Mouse (Mus musculus) c-Kit-negative CD71-positive TER-119-positive erythroid progenitor cells, embryonic 14.5 days (primary cell): ENCODE results near the gene Sel1l3.

ENCODE experiments used
- DNase-seq: peaks from one replicate; pipeline ENCODE4 v3.0.0-alpha.2; 2013; ENCODE audit warnings: low read depth, low spot score

Sel1l3 gene

GRCm38 (mm10) chr5:53212782-53213710 lies 681 bp downstream of the Sel1l3 start:
- no peak for DNase-seq

- no peak for DNase-seq
Measured at GRCm38 (mm10) chr5:53212087-53212781, 1.5 kb downstream of the Sel1l3 start.

GRCm38 (mm10) chr5:53211241-53211640 lies 2.5 kb downstream of the Sel1l3 start:
- no peak for DNase-seq

DNA sequence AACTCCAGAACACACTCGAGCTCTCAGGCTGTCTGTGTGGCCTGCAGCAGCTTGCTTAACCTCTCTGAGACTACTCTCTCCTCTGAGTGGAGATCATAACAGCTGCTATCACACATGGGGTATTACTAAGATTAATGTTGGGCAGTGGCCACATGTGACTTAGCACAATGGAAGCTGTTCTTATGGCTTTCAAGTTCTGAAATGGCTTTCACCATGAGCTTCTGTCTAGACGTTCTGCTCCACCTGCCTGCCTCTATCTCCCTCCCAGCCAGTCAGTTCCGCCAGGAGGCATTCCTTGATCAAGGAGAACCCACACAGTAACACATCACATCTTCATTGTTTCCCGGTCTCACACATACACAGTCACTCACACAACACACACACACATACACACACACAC lies 3.2 kb downstream of the Sel1l3 start:
- no peak for DNase-seq

DNA sequence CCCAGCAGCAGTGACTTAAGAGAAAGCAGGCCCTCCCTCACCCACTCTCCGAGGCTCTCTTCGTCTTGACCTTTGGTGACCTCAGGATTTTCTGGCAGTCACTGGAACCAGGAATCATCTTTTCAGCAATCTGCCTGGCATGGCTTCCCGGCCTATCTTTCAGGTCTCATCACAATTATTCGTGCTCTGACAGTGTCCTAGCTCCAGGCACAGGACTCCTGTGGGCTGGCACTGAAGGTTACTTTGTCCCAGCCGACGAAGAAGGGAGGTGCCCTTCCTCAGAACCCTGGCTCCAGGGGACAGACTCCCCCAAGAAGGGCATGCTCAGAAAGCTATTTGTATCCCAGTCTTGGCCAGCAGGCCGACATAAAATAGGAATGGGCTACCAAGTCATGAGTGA lies 4.0 kb downstream of the Sel1l3 start:
- DNase-seq: no peak

GRCm38 (mm10) chr5:53208731-53209130 lies 5.0 kb downstream of the Sel1l3 start:
- no peak for DNase-seq

- no peak for DNase-seq
Measured at GRCm38 (mm10) chr5:53206575-53206974, 7.2 kb downstream of the Sel1l3 start.

DNA sequence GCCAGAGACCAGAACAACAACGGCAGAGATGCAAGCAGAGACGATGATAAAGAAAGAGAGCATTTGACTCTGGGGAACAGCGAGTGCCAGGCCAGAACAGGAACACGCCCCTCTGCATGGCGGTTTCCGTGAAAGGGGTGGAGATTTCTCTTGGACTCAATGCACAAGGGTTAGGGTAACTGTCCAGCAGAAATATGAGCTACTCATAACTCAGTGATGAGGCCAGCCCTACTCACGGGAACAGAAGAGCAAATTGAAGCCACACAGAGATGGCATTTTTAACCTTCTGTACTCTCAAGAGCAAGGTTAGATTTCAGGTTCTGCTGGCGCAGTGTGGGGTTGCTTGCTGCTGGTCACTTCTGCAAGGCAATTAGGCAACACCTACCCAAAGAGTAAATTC lies 11.0 kb downstream of the Sel1l3 start:
- no peak for DNase-seq

DNA sequence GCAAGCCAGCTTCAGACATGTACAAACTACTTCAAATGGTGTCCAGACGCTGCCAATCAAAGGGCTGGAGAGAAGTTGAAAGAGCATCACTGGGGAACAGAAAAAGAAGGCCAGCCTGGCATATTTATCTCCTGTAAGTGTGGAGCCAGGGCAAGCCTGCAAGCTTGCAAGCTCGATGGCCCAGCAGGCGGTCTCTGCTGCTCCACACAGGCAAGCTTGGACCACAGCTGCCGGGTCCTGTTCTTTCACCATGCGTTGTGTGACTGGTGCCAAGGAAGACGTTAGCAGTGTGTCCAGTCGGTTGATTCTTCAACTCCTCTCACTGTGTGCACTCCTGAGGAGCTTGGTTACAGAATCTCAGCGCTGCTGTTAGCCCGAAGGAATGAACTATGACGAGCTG lies 12.9 kb downstream of the Sel1l3 start:
- no peak for DNase-seq

- DNase-seq: no peak
Measured at GRCm38 (mm10) chr5:53198408-53198807, 15.3 kb downstream of the Sel1l3 start.

- no peak for DNase-seq
Measured at GRCm38 (mm10) chr5:53196387-53197088, 17.2 kb downstream of the Sel1l3 start.

DNA sequence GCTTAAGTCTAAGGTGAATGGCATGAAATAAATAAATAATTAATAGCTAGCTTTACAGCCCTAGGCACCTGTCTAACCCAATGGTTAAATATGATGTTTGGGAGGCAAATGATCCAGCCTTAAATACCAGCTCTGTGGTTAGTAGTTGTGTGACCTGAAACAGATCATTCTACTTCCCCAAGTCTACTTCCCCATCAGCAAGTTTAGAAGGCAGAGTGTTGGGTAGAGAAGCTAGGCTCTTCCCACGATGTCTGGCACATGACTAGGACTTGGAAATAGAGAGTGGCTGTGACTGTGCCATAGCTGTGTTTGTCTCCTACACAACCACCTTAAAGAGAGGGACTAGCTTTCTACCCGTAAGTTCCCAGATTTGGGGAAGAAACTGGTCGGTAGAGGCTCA lies 18.9 kb downstream of the Sel1l3 start:
- DNase-seq: no peak

GRCm38 (mm10) chr5:53194421-53194820 lies 19.3 kb downstream of the Sel1l3 start:
- no peak for DNase-seq

- no peak for DNase-seq
Measured at GRCm38 (mm10) chr5:53193092-53194030, 20.4 kb downstream of the Sel1l3 start.

GRCm38 (mm10) chr5:53188608-53189007 lies 25.1 kb downstream of the Sel1l3 start:
- no peak for DNase-seq

GRCm38 (mm10) chr5:53187245-53187644 lies 26.5 kb downstream of the Sel1l3 start:
- DNase-seq: no peak

DNA sequence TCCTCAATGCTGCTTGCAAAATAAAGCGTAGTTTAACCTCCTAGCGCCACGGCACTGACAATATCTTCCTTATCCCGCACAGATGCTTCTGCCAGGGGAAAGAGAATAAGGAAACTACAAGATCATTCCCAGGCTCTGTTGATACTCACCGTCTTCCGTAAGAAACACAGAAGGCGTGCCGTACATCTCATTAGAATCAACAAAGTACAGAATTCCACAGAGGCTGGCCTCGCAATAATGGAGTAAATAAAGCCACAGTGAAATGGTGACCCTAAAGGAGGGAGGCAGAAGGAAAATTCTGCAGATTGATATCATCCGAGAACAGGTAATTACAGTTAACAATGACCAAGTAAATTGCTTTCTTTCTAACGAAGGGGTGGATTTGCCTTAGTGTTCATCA lies 27.9 kb downstream of the Sel1l3 start:
- no peak for DNase-seq

DNA sequence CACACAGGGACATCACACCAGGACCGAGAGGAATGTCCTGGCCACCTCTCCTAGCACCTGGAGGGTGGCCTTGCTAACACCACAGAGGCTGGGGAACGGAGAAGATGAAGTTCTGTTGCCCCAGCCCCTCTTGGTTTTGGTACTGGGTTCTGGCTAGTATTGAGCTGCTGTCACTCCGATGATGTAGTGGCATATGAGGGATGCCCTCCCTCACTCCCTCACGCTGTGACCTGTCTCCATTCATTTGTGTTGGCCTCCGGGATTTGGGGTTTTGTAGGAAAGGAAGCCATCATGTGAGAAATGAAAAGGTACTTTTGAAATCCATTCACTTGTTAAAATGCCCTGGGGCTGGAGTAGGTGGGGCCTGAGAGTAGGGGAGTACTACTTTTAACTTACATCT lies 33.8 kb downstream of the Sel1l3 start:
- no peak for DNase-seq

DNA sequence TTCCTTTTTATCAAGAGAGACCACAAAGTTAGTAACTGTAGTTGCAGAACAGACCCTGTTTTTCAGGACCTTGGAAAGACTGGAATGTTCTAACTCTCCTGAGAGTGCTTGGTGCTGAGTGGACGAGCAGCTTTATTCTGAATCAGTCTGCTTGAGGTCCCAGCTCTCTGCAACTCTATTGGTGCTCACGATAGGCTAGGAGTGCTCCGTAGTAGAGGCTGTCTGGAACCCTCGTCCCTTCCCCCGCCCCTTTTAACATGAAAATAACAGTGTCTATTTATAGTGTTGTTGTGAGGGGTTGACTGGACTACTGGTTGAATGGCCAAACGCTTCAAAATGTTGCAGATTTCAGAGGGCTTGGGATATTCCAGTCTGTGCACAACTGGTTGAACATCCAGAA lies 37.0 kb downstream of the Sel1l3 start:
- DNase-seq: no peak

DNA sequence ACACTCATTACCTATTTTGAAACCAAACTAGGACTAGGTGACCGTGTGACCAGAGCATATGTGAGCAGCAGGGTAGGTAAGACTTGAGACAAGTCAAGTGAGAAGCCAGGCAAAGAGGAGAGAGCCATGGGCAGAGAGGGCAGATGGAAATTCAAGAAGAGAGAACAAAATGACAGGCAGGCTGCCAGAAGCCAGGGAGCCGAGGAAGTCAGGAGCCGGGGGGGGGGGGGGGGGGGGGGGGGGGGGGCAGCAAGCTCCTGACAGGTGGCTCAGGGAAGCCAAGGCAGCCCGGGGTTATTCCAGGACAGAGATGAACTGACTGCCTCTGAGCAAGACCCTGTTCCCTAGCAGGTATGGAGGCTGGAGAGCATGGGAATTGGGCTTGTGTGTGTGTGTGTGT lies 37.7 kb downstream of the Sel1l3 start:
- no peak for DNase-seq

DNA sequence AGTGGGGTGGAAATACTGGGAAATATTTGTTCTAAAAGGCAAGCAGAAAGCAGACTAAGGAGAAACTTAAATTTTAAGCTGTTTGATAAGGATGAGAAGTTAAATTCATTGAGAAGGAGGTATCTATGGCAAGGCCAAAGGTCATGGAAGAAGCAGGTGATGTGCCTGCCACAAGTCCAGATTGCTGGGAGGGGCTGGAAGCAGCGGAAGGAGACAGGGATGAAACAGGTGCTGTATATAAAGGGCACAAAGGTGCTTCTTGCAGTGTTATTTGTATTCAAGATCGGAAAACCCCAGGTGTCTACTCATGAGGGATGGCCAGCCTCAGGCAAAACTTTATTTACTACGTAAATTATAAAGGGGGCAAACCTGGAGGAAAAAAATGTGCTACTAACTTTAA lies 38.5 kb downstream of the Sel1l3 start:
- no peak for DNase-seq
